Mouse (Mus musculus): ENCODE results near the gene Hoxb7. TPM values are rescaled to one million over a fixed set of nuclear protein-coding genes. Genes with fewer than 3 reads are reported as not detected.

The Hoxb7 gene
- polyA plus RNA-seq, 1 experiment from 2014 or later = 8.4 TPM

DNA sequence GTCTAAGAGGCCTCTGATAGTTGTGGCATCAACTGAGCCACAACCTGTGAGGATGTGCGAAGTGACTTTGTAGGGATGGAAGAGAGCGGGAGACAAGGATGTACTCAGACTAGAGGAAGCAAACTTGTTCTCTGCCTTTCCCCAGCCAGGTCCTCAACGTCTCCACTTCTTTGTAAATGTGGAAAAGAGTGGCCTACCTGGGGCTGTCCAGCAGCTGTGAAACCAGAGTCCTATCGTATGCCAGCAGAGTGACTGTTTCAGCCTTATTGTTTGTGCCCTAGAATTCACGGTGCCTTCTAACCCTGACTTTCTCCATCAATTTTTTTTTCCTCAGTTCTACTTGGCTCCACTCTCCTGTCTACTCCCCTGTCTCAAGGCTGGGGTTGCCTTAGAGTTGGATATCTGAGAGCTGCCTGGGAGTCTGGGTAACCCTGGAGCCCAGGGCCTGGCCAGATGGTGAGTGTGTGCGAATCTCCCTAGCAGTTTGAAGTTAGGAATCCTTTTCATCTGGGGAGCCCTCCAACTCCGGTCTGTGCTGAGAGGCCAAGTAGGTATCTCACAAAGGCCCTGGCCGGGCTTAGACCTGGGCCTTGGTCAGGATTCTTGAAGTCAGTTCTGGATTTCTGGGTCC is 21.9 kb upstream of the Hoxb7 start:
- H3K4me3 ChIP-seq (ENCODE audit: low read depth, low read length) = no peak overlapping the region
- no peak overlapping the region for H3K9ac ChIP-seq (replicated peaks; ENCODE audit: low read depth, low read length)
- no peaks in the 10 kb centered on the region for H3K36me3 ChIP-seq (ENCODE audit: control insufficient read depth, insufficient read depth, low read length)
- H3K27me3 ChIP-seq (ENCODE audit: control insufficient read depth, insufficient read depth, low read length) = peaks cover 87% of the 10 kb centered on the region
- no peaks in the 10 kb centered on the region for H3K9me3 ChIP-seq (ENCODE audit: control insufficient read depth, low read depth, low read length)
- 11% methylated on average over 8 of the region's 8 CpGs for WGBS
- no peak for ATAC-seq (ENCODE audit: insufficient number of reproducible peaks, insufficient read depth, low FRiP score, low read depth)
- H3K27ac ChIP-seq (ENCODE audit: low read length) = no peak overlapping the region
- no peak overlapping the region for H3K4me2 ChIP-seq (replicated peaks; ENCODE audit: low read depth, low read length)
- H3K4me1 ChIP-seq (ENCODE audit: control insufficient read depth, insufficient read depth, low read length) = no peaks in the 10 kb centered on the region

DNA sequence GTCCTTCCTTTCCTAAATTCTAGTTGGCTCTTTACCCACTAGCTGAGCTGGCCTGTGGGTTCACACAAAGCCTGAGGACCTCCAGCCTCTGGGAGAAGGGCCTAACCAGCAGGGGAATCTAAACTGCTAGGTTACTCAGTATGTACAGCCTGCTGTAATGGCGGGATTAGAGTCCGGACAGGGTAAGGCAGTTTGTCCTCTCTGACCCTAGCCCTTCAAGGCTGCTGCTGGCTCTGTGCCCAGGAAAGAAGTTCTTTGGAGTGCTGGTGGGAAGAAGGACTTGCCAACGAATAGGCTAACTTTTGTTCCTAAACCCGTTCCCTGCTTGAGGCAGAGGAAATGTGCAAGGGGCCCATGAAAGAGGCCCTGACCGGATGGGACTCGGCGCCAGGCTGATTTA is 20.5 kb upstream of the Hoxb7 start:
- Histone ChIP-seq H3K27ac (ENCODE audit: low read length) (no peak overlapping the region), H3K4me3 (ENCODE audit: low read depth, low read length) (no peak overlapping the region), H3K4me2 (replicated peaks; ENCODE audit: low read depth, low read length) (no peak overlapping the region), H3K27me3 (ENCODE audit: control insufficient read depth, insufficient read depth, low read length) (peaks cover 90% of the 10 kb centered on the region), H3K9me3 (ENCODE audit: control insufficient read depth, low read depth, low read length) (no peaks in the 10 kb centered on the region), H3K9ac (replicated peaks; ENCODE audit: low read depth, low read length) (no peak overlapping the region), H3K4me1 (ENCODE audit: control insufficient read depth, insufficient read depth, low read length) (0 out of 2 replicates have a peak, but pooled peaks cover 1% of the 10 kb centered on the region), H3K36me3 (ENCODE audit: control insufficient read depth, insufficient read depth, low read length) (no peaks in the 10 kb centered on the region)
- 8% methylated on average over 7 of the region's 7 CpGs for WGBS
- no peak for ATAC-seq (ENCODE audit: insufficient number of reproducible peaks, insufficient read depth, low FRiP score, low read depth)

DNA sequence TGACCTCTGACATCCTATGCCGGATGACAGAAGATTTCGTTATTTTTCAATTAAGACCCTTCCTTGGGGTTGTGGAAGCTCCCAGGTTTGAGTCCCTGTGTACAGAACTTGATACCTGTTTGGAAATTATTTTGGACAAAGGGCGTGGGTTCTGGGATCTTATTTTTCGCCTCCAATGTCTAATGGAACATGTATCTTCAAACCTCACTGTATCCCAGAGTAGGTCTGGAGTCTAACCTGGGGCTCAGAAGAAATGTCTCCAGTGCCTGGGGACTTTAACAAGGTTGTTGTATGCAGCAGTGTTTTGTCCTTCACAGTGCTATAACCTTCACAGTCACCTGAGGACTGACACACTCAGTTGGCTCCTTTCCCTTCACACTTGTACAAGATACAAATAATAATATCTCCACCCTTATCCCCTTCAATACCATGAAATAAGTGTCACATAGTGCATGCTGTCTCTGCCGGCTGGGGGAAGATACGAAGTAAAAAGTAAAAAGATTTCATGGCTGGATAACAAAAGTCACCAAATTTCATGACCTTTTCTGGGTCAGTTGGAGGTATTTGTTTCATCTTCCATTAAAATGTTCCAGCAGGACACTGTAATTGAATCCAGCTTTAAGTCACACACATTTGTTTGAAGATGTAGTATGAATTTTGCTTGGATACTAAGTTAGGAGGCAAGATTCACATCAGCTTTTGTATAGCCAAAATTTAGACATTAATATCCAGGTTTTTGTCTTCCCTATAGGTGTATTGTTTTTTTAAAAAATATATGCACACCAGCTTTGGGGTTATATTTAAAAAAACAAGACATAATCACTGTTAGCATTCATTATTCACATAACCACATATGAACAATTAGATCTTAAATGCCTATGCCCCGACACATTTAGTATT is 19.2 kb upstream of the Hoxb7 start:
- no peaks in the 10 kb centered on the region for H3K36me3 ChIP-seq (ENCODE audit: control insufficient read depth, insufficient read depth, low read length)
- no peak overlapping the region for H3K27ac ChIP-seq (ENCODE audit: low read length)
- no peak overlapping the region for H3K4me3 ChIP-seq (ENCODE audit: low read depth, low read length)
- H3K9me3 ChIP-seq (ENCODE audit: control insufficient read depth, low read depth, low read length) = no peaks in the 10 kb centered on the region
- no peak for ATAC-seq (ENCODE audit: insufficient number of reproducible peaks, insufficient read depth, low FRiP score, low read depth)
- peaks cover 93% of the 10 kb centered on the region for H3K27me3 ChIP-seq (ENCODE audit: control insufficient read depth, insufficient read depth, low read length)
- no peak overlapping the region for H3K9ac ChIP-seq (replicated peaks; ENCODE audit: low read depth, low read length)
- peaks cover 13% of the 10 kb centered on the region for H3K4me1 ChIP-seq (ENCODE audit: control insufficient read depth, insufficient read depth, low read length)
- H3K4me2 ChIP-seq (replicated peaks; ENCODE audit: low read depth, low read length) = no peak overlapping the region
- WGBS = 16% methylated on average over 7 of the region's 7 CpGs

DNA sequence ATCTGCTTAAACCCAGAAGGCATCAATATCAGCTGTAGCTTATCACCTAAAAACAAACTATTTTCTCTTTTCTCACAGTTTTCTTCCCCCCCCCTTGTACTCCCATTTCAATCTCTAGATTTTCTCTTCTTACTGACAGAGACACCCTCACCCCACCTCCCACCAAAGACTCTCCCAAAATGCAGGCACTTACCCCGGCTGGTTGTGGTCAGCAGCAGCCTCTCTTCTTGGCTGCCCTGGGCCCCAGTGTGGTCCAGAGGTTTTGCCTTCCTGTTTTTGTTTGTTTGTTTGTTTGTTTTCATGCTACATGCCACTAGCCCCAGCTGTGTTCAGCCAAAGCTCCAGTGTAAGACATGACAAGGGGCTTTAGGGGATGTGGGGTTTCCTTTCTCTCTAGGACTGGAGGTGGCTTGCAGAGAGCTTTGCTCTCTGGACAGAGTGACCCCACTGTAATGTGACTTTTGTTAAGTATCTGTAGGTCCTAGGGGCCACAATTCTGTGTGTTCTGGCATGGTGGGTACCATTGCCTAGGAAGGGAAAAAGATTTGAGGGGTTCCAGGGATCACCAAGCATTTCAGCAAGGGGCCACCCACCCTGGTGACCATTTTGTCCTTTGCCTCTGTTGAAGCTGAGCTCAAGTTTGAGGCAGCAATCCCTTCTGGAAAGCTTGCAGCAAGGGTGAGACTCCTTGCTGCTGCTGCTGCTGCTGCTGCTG is 18.2 kb upstream of the Hoxb7 start:
- Histone ChIP-seq H3K9me3 (ENCODE audit: control insufficient read depth, low read depth, low read length) (no peaks in the 10 kb centered on the region), H3K4me1 (ENCODE audit: control insufficient read depth, insufficient read depth, low read length) (peaks cover 17% of the 10 kb centered on the region), H3K27ac (ENCODE audit: low read length) (no peak overlapping the region), H3K27me3 (ENCODE audit: control insufficient read depth, insufficient read depth, low read length) (peaks cover 91% of the 10 kb centered on the region), H3K9ac (replicated peaks; ENCODE audit: low read depth, low read length) (no peak overlapping the region), H3K4me3 (ENCODE audit: low read depth, low read length) (no peak overlapping the region), H3K4me2 (replicated peaks; ENCODE audit: low read depth, low read length) (no peak overlapping the region), H3K36me3 (ENCODE audit: control insufficient read depth, insufficient read depth, low read length) (no peaks in the 10 kb centered on the region)
- ATAC-seq (ENCODE audit: insufficient number of reproducible peaks, insufficient read depth, low FRiP score, low read depth) = no peak
- 14% methylated on average over 1 of the region's 1 CpGs for WGBS

DNA sequence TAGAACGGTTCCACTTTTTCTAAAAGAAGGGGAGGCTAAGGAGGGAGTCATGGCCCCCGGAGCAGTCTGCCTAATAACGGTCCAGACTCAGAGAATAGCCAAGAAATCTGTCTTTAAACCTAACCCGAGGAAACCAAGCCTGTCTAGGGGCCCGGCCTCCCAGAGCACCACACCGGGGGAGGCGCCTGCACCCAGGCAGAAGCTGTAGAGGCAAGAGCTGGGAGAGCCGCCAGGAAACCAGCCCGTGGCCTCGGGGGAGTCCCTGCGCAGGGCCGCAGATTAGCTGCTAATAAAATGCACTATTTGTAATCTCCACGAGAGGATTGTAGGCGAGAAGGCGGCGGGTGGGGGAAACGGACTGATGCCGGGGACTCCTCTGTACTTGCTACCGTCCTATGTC is 16.6 kb upstream of the Hoxb7 start:
- H3K27me3 ChIP-seq (ENCODE audit: control insufficient read depth, insufficient read depth, low read length) = peaks cover 88% of the 10 kb centered on the region
- ATAC-seq (ENCODE audit: insufficient number of reproducible peaks, insufficient read depth, low FRiP score, low read depth) = no peak
- no peak overlapping the region for H3K9ac ChIP-seq (replicated peaks; ENCODE audit: low read depth, low read length)
- no peak overlapping the region for H3K4me3 ChIP-seq (ENCODE audit: low read depth, low read length)
- H3K4me2 ChIP-seq (replicated peaks; ENCODE audit: low read depth, low read length) = no peak overlapping the region
- no peaks in the 10 kb centered on the region for H3K36me3 ChIP-seq (ENCODE audit: control insufficient read depth, insufficient read depth, low read length)
- WGBS = 2% methylated on average over 19 of the region's 19 CpGs
- peaks cover 17% of the 10 kb centered on the region for H3K4me1 ChIP-seq (ENCODE audit: control insufficient read depth, insufficient read depth, low read length)
- H3K9me3 ChIP-seq (ENCODE audit: control insufficient read depth, low read depth, low read length) = no peaks in the 10 kb centered on the region
- H3K27ac ChIP-seq (ENCODE audit: low read length) = no peak overlapping the region

DNA sequence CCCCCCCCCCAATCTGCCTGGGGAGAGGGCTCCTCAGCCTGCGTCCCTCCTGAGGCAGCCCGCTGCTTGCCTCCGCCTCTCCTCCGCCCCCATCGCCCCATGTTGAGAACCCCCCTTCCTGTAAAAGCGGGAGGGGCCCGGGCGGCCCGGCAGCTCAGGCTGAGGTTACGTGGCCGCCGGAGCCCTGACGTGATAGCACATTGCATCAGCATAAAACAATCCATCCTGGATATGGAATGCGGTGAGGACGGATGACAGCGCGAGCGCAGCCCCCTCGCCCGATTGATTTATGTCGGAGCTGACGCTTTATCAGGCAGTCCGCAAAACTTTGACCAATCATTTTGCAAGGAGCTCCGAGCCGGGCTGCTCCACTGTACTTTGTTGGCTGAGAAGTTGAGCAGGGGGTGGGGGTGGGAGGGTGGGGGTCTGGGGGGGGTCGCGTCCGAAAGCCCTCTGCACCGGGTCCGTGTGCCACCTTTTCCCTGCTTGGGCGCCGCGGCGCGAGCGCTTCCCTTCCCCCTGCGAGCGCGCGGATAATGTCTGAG is 15.4 kb upstream of the Hoxb7 start, which contains the start of gene Hoxb9:
TSS of gene Hoxb9 (plus strand) at position 462 of the 545 bp plus-strand sequence.
- Histone ChIP-seq H3K9me3 (ENCODE audit: control insufficient read depth, low read depth, low read length) (no peaks in the 10 kb centered on the region), H3K4me3 (ENCODE audit: low read depth, low read length) (peak within 1 kb of the TSS; percentile 24), H3K27me3 (ENCODE audit: control insufficient read depth, insufficient read depth, low read length) (peaks cover 86% of the 10 kb centered on the region), H3K9ac (replicated peaks; ENCODE audit: low read depth, low read length) (no peak within 1 kb of the TSS; the same call in 1 of the 2 replicates), H3K27ac (ENCODE audit: low read length) (no peak within 1 kb of the TSS), H3K4me1 (ENCODE audit: control insufficient read depth, insufficient read depth, low read length) (peaks cover 17% of the 10 kb centered on the region), H3K4me2 (replicated peaks; ENCODE audit: low read depth, low read length) (peak within 1 kb of the TSS; percentile 35), H3K36me3 (ENCODE audit: control insufficient read depth, insufficient read depth, low read length) (no peaks in the 10 kb centered on the region)
- WGBS = under 1% methylated on average over 40 of the region's 40 CpGs
- no peak for ATAC-seq (ENCODE audit: insufficient number of reproducible peaks, insufficient read depth, low FRiP score, low read depth)

DNA sequence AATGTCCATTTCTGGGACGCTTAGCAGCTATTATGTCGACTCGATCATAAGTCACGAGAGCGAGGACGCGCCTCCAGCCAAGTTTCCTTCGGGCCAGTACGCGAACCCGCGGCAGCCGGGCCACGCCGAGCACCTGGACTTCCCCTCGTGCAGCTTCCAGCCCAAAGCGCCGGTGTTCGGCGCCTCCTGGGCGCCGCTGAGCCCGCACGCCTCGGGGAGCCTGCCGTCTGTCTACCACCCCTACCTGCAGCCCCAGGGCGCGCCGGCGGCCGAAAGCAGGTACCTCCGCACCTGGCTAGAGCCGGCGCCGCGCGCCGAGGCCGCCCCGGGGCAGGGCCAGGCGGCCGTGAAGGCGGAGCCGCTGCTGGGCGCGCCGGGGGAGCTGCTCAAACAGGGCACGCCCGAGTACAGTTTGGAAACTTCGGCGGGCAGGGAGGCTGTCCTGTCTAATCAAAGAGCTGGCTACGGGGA is 14.8 kb upstream of the Hoxb7 start:
- H3K36me3 ChIP-seq (ENCODE audit: control insufficient read depth, insufficient read depth, low read length) = no peaks in the 10 kb centered on the region
- peaks cover 86% of the 10 kb centered on the region for H3K27me3 ChIP-seq (ENCODE audit: control insufficient read depth, insufficient read depth, low read length)
- H3K4me2 ChIP-seq (replicated peaks; ENCODE audit: low read depth, low read length) = peak overlapping the region; percentile 35
- H3K27ac ChIP-seq (ENCODE audit: low read length) = no peak overlapping the region
- no peak for ATAC-seq (ENCODE audit: insufficient number of reproducible peaks, insufficient read depth, low FRiP score, low read depth)
- peaks cover 17% of the 10 kb centered on the region for H3K4me1 ChIP-seq (ENCODE audit: control insufficient read depth, insufficient read depth, low read length)
- under 1% methylated on average over 52 of the region's 52 CpGs for WGBS
- peak overlapping the region; percentile 24 for H3K4me3 ChIP-seq (ENCODE audit: low read depth, low read length)
- H3K9ac ChIP-seq (replicated peaks; ENCODE audit: low read depth, low read length) = no peak overlapping the region; the same call in 1 of the 2 replicates
- no peaks in the 10 kb centered on the region for H3K9me3 ChIP-seq (ENCODE audit: control insufficient read depth, low read depth, low read length)

All from stomach, embryonic 14.5 days (tissue).